Mouse (Mus musculus) subcutaneous adipose tissue, adult 2 months (tissue): ENCODE measurements around the gene Dpep2nb. TPM values are rescaled to one million over a fixed set of nuclear protein-coding genes. Genes with fewer than 3 reads are reported as not detected.

Source experiments
- polyA plus RNA-seq: library from polyadenylated mRNA; depleted of rRNA; stranded (reverse); fragments of >200 nt; gene quantifications from 2 replicates; pipeline ENCODE4 v1.2.3, GENCODE M21; 2012; ENCODE audit warnings: low replicate concordance; rRNA removed

Gene Dpep2nb
- not detected in 2 replicates for polyA plus RNA-seq

DNA sequence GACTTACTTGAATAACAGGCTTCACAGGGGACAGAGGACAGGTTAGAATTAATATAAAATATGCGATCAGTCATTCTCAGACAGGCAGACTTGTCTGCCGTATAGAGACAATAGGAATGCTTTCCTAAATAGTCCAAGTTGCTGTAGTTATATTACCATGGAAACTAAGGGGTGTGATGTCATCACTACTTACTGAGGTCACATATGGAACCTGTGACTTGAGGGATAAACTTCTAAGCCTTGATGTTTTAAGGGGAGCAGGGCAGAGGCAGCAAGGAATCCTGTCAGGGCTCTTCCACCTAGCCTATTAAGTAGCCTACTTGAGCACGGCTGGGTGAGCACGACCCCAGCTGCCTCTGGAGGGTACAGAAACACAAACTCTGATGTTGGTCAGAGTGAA lies at the start of gene Dpep2nb:
Dpep2nb (minus strand) TSS at position 101 of the 400 bp plus-strand sequence.

DNA sequence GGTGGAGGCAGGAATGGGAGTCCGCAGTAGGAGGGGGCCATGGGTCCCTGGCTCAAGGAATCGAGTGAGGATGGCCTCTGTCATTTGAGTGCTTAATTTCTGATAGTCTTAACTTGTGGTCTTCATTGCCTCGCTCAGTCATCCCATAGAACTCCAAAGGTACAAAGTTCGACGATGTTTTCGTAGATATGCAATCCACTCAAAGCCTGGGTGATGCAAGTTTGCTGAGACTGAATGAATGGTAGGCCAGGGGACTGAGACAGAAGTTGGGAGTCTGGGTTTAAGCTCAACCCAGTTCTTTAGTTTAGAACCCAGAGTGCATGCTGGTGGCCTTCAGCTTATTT lies 5.8 kb upstream of the Dpep2nb start, which contains the start of gene Ddx28:
Ddx28 (minus strand) TSS at position 240 of the 344 bp plus-strand sequence.

DNA sequence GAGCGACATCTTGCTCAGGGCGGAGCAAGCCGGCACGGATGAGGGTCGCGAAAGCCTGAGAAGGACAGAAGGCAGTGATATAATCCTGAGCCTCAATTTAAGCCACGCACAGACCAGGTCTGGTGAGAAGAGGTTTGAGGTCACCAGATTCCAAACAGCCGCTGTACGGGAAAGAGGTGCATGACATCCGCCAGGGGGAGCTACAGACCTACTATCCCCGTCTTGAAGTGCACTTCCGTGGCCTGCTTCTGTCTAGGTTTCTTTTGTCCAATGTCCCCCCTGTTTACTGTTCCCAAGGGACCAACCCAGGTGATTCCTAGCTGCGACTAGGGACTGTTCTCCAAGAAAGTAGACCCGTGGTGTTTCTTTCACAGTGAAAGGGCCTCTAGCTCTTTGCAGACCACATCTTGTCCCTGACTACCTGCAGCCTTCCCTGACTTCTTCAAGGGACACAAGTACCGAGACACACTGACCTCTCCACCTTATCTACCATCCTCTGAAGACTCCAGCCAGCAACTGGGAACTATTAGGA lies 14.9 kb downstream of the Dpep2nb start, which contains the start of gene Dus2:
Dus2 (plus strand) TSS at position 482 of the 532 bp plus-strand sequence.

DNA sequence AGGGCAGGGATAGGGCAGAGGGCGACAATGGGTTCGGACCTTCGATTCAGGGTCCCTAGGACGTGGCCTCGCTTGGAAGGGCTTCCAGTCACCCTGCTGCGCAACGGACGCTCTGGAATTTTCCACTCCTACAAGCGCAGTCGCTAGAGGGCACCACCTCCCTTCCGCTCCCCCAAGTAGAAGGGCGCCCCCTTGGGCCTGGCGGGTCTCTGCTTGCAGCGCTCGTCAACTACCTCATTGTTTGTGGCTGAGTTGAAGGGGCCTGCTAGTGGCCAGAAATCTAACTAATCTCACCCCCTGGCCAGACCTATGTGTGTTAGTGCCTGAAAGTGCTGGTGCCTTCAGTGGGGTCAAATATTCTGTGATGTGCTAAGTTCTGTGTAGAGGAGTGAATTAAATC lies 26.4 kb downstream of the Dpep2nb start, which contains the start of gene Dpep3:
Dpep3 (minus strand) TSS at position 105 of the 400 bp plus-strand sequence.

DNA sequence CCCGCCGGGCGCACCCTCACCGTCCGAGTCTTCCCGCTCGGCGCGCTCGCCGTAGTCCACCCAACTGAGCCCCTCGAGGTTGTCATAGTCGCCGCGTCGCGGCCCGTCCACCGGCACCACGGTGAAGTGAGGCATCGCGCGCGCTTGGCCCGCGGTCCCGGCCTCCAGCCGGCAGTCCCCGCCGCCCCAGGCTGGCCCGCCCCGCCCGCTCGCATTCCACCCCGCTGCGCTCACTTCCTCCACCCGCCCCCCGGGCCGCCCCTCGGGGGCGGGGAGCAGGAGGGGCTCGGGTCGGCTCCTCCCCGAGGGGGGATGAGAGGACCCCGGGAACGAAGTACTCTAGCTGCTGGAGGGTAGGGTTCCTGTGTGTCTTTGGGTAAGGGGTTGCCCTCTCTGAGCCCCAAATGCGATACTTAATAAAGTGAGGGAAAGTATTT lies 39.9 kb downstream of the Dpep2nb start, which contains the start of gene Slc12a4:
Slc12a4 (minus strand) TSS at position 193 of the 437 bp plus-strand sequence.

Other genes with a start within 250 kb of the Dpep2nb start
- gene Gfod2, start 247.3 kb downstream of the Dpep2nb start, polyA plus RNA-seq, result 7.7 and 10.0 TPM in 2 replicates
- gene Ranbp10, start 178.6 kb downstream of the Dpep2nb start, polyA plus RNA-seq, result 26.6 and 31.6 TPM in 2 replicates
- gene Tsnaxip1, start 178.2 kb downstream of the Dpep2nb start, polyA plus RNA-seq, result 0.05 TPM in 1 of 2 replicates, not detected in the other
- gene Cenpt, start 152.7 kb downstream of the Dpep2nb start, polyA plus RNA-seq, result 17.6 and 36.3 TPM in 2 replicates
- 39.9 and 66.8 TPM in 2 replicates for gene Thap11, start 150.8 kb downstream of the Dpep2nb start, polyA plus RNA-seq
- gene Nutf2, start 145.4 kb downstream of the Dpep2nb start, polyA plus RNA-seq, result 37.9 and 42.9 TPM in 2 replicates
- gene Edc4, start 125.1 kb downstream of the Dpep2nb start, polyA plus RNA-seq, result 45.4 and 85.8 TPM in 2 replicates
- 1.2 and 1.5 TPM in 2 replicates for gene Nrn1l, start 112.4 kb downstream of the Dpep2nb start, polyA plus RNA-seq
- 55.5 and 60.6 TPM in 2 replicates for gene Pskh1, start 105.5 kb downstream of the Dpep2nb start, polyA plus RNA-seq
- gene Ctrl, start 72.1 kb downstream of the Dpep2nb start, polyA plus RNA-seq, result 2.2 and 4.2 TPM in 2 replicates
- 152 and 154 TPM in 2 replicates for gene Psmb10, start 67.5 kb downstream of the Dpep2nb start, polyA plus RNA-seq
- gene Lcat, start 62.6 kb downstream of the Dpep2nb start, polyA plus RNA-seq, result 3.1 and 5.9 TPM in 2 replicates
- gene Slc12a4, start 39.9 kb downstream of the Dpep2nb start, polyA plus RNA-seq, result 68.7 and 121 TPM in 2 replicates
- 0.18 and 0.40 TPM in 2 replicates for gene Dpep3, start 26.5 kb downstream of the Dpep2nb start, polyA plus RNA-seq
- 15.8 and 20.1 TPM in 2 replicates for gene Dus2, start 14.6 kb downstream of the Dpep2nb start, polyA plus RNA-seq
- gene Ddx28, start 5.9 kb upstream of the Dpep2nb start, polyA plus RNA-seq, result 11.3 and 11.9 TPM in 2 replicates
- gene Nfatc3, start 52.9 kb upstream of the Dpep2nb start, polyA plus RNA-seq, result 29.9 and 36.2 TPM in 2 replicates
- gene Esrp2, start 131.0 kb upstream of the Dpep2nb start, polyA plus RNA-seq, result 0.06 and 12.4 TPM in 2 replicates
- 35.2 and 37.3 TPM in 2 replicates for gene Pla2g15, start 144.4 kb upstream of the Dpep2nb start, polyA plus RNA-seq
- 35.1 and 36.9 TPM in 2 replicates for gene Slc7a6, start 162.9 kb upstream of the Dpep2nb start, polyA plus RNA-seq
- 12.8 and 22.2 TPM in 2 replicates for gene Slc7a6os, start 205.0 kb upstream of the Dpep2nb start, polyA plus RNA-seq
- 22.8 and 30.8 TPM in 2 replicates for gene Prmt7, start 205.0 kb upstream of the Dpep2nb start, polyA plus RNA-seq